Mouse (Mus musculus): Measurements from ENCODE around the gene Olfr64. TPM values are rescaled to one million over a fixed set of nuclear protein-coding genes. Genes with fewer than 3 reads are reported as not detected.

Olfr64 gene
- total RNA-seq (2021), result not detected
- long read RNA-seq, result 0 reads

DNA sequence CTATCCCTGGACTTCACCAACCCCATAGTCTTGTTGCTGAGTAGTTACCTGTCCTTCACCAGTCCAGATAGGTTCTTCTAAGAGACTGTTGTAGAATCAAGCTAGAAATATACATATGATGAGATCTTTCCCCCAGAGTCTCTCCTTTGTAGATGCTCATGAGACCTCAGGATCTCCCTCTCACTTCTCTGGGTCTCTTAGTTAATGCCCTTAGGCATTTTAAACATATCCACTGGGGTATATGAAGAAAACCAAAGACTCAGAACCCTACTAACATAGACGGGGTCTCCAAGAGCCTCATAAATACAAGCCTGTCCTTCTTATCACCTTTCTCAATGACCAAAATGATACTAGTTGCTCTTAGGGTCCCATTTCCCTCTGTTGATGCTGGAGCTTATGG, at the start of gene Olfr64:
Gene Olfr64 (minus strand): TSS at position 101 of the 400 bp plus-strand sequence.
- DNase-seq (ENCODE audit: low spot score in 2 of 2), result no peak

DNA sequence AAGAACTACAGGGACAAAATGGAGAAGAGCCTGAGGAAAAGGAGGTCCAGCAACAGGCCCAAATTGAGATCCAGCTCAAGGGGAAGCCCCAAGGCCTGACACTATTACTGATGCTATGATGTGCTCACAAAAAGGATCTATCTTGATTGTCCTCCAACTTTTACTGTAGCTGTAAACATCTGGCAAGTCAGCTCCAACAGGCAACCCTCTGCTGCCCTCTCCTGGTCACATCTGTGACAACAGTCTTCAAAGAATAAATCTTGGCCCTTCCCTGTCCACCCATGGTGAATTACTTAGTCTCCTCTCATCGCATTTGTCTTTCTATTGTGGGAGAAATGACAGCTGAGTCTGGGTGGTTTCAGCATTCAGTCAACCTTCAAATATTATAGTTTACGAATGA, 48.4 kb upstream of the Olfr64 start:
- DNase-seq (ENCODE audit: low spot score in 2 of 2), result no peak

DNA sequence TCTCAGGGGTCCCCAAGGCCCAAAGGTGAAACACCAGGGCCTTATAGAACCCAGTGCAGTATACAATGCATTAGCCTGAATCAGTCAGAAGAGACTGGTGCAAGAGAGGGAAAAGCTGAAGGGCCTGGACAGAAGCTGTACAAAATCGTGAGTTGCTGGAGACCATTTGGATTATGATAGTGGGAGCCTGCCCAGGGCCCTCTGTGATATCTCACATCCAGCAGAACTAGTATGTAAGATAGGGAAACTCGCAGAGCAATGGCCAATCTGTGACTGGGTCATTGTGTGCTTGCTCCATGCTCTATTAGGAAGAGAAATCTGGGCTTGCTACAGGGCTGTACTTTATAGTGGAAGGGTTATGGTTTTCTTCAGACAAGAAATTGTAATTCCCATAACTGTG, 40.0 kb upstream of the Olfr64 start, which contains the start of gene Olfr632:
Gene Olfr632 (plus strand): TSS at position 84 of the 400 bp plus-strand sequence.
- DNase-seq (ENCODE audit: low spot score in 2 of 2), result no peak

DNA sequence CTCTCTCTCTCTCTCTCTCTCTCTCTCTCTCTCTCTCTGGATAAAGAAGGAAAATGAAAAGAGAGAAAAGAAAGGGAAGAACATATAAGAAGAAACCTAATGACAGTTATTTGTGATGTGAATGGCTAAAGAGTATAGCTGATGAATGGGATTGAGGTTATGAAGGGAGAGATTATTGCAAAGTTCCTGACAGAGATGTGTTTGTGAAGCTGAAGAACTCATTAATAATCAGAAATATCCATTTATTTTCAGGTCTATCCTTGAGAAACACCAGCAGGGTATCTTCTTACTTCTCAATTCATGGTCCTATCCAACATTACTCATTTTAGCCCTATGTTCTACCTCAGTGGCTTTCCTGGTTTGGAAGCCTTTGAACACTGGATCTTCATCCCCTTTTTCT, 34.2 kb upstream of the Olfr64 start, which contains the start of gene Olfr631:
Gene Olfr631 (plus strand): TSS at position 301 of the 400 bp plus-strand sequence.
- no peak for DNase-seq (ENCODE audit: low spot score in 2 of 2)

DNA sequence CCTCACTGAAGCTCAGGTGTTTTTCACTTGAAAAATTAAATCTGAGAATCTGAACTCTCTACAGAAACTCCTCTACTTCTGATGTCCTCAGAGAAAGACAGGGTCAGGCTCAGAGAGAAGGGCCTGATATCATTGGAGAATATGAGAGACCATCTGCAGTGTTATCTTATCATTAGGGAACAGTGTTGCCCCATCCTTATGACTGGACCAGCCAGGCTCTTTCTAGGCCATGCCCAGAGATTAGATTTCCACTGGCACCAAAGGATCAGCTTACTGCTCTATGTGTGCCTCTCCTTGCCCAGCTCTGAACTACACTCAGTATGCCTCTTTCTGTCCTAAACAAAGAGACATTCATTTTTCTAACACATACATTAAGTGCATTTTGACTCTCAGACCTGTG, 21.1 kb upstream of the Olfr64 start:
- DNase-seq (ENCODE audit: low spot score in 2 of 2), result no peak

DNA sequence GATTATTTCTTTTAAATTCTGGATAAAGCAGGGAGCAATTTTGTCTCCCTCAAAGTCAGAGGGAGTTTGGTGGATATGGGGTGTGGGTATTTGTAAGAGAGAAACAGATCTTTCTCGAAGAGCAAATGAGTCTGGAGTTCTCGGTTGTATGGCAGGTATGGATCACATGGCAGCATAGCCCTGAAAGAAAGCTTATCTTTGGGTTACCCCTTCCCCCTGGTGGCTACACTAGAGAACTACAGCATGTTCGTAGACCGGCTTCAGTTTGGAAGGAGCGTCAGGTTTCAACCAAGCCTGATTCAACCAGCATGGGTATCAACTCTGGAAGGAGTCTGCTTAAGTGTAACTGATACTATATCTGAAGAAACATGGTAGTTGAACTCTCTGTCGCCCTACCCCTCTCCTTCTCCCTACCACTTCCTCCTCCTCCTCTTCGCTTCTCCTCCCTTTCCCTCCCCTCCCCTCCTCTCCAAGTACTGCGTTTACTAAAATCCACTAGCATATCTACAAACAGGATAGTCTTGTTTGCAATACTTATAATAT, 18.8 kb upstream of the Olfr64 start:
- DNase-seq (ENCODE audit: low spot score in 2 of 2), result no peak

DNA sequence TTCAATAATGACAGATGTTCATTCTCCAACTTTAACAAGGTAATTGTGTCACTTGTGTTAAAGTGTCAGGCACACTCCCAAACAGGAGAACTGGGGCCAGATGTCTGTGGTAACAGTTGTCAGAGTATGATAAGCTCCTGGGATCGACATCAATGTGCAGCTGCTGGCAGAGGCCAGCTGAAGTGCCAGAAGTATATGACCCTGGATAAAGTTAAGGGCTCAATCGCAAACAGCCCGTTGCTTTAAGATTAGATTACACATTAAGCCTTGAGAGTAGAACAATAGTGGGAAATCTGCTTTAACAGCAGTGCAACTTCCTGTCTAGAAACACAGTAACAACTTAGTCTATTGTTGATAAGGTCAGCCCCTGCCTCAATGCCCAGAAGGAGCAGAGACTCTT, 15.8 kb upstream of the Olfr64 start:
- no peak for DNase-seq (ENCODE audit: low spot score in 2 of 2)

DNA sequence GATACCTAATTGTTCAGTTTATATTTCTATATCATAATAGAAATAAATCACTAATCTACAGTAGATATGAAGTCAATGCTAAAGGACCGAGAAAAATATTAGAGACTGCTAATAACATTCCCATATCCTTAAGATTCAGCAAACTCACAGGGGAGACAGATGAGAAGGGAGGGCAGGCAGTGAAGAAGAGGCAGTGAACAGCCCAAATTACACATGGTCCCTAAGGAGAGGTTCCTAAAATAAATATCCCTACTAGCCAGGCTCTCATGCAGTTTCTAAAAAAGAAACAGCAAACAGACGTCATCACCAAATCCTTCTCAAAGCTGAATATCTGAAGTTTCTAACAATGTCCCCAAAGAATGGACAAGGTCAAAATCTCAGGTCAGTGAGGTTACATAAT, 8.9 kb upstream of the Olfr64 start, which contains the start of gene Olfr65:
Gene Olfr65 (plus strand): TSS at position 301 of the 400 bp plus-strand sequence.
- DNase-seq (ENCODE audit: low spot score in 2 of 2), result no peak

DNA sequence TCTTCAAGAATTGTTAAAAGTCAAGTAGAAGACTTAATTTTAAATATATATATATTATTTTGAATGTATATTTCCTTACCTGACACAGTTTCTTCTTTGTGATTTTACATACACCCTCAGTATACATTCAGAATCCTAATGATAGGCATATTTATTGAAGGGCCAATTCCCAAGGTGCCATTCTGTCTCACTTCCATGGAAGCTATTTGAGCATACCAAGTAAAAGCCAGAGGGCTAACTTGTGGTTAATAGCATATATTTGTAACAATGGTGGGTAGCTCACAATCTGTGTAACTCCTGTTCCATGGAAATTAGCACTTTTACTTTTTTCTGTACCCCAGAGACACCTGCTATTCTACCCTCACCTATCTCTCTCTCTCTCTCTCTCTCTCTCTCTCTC, 8.1 kb downstream of the Olfr64 start, which contains the start of gene Olfr66:
Gene Olfr66 (minus strand): TSS at position 101 of the 400 bp plus-strand sequence.
- no peak for DNase-seq (ENCODE audit: low spot score in 2 of 2)

DNA sequence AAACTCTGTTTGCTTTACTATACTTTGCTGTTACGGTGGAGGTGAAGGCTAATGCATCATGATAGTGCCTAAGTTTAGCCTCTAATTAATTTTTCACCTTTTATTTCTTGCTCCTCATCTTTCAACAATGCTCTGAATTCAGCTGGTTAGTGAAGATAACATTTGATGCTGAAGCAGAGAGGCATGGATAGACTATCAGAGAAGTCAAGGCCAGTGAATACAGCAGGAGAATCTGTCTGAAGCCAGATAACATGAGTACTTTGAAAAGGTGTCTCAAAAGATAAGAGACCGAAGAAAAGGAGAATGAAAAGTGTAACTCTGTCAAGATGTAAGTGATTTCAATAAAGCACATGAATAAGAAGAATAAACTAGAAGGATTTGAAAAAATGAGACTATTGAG, 17.2 kb downstream of the Olfr64 start:
- DNase-seq (ENCODE audit: low spot score in 2 of 2), result no peak

DNA sequence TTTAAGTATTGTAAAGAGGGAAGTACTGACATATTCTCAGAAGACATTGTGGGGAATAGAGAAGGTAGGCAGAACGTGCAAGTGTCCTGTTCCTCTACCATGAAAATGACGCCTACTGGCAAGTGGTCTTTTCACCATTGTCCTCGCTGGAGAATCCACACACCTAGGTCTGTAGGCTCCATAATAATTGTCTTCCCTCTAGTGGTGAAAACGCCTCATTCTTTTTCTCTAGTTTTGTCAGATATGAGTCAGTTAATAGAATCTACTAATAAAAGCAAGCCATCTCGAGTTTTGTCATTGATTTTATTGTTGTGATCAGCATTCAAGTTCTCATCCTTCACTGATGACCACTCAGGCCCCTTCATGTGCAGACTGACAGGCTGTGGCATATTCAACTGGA, 19.8 kb downstream of the Olfr64 start:
- no peak for DNase-seq (ENCODE audit: low spot score in 2 of 2)

DNA sequence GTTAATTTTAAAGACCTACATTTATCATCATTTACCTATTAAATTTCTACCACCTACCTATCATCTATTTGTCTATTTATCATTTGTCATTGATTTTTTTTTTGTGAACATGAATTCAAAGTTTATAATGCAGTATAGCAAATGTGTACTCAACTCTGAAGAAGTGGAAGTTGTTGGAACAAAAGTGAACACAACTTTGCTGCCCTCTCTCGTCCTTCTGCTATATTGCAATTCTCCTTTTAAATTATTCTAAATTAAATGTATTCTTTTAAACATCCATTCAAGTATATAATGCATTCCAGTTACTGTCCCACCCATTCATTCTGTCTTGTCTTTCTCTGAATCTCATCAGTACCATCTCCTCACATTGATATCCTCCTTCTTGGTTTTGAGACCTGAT, 21.2 kb downstream of the Olfr64 start:
- DNase-seq (ENCODE audit: low spot score in 2 of 2), result peak in 1 of 2 experiments; percentile 2

DNA sequence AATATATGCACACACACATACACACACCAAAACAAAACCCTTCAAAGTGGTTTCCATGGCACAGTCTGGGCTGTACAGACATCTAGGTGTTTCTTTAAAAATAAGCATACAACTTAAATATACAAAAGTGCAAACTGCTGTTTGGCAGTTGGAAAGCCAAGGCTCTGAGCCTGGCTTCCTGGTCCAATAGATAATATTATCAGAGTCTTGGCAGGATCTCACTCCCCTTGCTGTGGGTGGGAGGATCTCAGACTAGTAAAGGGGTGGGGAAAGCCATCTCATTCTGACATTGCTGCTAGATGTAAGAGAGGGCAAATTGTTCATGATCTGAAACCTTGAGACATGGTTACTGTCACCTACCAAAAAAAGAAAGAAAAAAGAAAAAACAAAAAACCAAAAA, 23.6 kb downstream of the Olfr64 start:
- no peak for DNase-seq (ENCODE audit: low spot score in 2 of 2)

DNA sequence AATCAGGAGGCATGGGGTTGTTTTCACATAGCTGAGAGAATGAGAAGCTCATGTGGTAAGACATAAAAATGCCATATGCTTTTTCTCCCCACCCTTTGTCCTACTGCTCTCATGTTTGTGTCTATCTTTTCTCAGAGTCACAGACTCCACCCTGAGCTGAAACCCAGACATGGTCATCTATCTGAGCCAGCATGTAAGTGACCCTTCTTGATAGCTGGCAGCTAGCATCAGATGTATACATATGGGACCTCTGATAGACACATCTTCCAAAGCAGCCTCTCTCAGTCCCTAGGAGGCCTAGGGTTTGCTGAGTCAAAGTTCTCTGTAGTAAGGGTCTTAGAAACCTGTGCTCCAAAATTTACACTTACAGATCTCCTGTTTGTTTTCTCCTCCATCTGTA, 28.6 kb downstream of the Olfr64 start:
- DNase-seq (ENCODE audit: low spot score in 2 of 2), result no peak

DNA sequence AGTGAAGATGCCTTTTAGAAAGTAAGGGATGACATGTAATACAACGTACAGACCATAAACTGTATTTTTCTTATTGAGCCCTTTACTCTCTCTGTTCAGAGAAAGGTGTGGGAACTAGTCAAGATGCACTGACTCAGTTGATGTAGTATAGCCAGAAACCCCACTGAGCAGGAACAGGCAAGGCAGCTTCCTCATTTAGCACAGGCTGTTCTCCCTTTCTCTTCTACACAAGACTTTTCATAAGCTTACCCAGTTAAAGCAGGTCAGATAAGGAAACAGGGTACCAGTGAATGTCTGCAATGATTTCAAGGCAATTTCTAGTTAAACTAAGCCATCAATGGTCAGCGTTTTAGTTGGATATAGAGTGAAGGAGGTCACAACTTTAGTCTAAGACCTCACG, 32.8 kb downstream of the Olfr64 start:
- DNase-seq (ENCODE audit: low spot score in 2 of 2), result no peak

DNA sequence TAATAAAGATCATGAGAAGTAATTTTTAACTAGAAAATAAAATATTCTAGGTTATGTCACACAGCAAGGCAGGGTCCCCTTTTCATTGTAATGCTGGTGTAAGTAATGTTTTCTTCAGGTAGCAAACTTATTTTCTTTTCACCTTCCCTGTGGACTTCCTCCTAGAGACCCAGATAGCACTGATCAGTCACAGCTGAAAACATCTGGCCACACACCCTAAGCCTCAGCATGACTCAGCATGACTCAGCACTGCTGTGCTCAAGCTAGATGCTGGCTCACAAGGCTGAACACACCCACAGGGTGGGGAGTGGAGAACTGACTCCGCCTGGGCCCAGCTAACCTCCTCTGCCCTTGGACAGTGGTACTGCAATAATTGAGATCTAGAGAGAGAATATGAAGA, 33.4 kb downstream of the Olfr64 start:
- no peak for DNase-seq (ENCODE audit: low spot score in 2 of 2)

DNA sequence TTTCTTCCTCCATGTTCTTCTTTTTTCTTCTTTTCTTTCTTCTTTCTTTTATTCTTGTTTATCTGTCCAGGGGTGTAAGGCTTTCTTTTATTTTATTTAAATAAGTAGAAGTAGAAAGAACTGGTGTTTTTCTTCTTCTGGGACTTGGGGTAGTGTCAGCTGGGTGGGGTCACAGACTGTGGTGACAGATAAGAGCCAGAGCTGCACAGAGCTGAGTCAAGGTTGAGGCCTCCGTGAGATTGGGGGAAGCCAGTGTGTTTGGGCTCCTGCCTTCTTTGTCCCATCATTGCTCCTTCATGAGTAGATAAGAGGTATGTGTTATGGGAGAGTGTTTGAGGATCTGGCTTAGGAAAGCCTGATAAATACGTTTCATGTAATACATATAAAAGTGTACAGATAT, 35.2 kb downstream of the Olfr64 start:
- DNase-seq (ENCODE audit: low spot score in 2 of 2), result no peak

DNA sequence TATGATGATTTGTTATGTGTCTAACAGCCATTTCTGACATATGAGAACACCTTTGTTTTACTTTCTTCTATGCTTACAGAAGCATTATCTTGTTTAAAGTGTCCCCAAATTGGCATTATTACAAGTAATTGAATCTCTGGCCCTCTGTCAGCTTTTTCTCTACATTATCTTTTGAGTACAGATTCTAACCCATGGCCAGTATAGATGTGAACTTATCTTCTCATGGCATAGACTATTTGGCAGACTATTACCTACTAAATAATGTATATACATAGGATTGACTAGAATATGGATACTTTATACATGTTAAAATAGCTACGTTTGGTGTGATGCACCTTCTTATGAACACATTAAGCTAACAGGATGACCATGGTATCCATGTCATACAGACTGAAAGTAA, 39.6 kb downstream of the Olfr64 start:
- no peak for DNase-seq (ENCODE audit: low spot score in 2 of 2)

DNA sequence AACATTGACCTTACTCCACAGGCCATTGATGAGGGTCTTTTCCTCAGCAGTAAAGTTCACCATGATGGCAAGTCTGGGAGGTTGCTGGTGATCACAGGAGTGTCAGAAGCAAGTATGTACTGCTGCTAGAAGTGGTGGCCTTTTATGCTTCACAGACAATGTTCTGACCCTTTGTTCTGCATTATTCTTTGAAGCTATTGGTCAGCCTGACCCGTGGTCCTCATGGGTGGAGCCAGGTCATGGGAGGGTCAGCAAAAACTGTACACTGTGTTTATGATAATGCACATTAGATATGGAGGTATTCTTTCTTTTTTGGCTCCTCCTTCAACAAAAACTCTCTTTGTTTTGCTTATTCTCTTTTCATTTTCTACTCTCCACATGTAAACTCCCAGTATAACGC, 41.2 kb downstream of the Olfr64 start, which contains the start of gene Hbb-y:
Gene Hbb-y (minus strand): TSS at position 127 of the 400 bp plus-strand sequence.
- no peak for DNase-seq (ENCODE audit: low spot score in 2 of 2)

DNA sequence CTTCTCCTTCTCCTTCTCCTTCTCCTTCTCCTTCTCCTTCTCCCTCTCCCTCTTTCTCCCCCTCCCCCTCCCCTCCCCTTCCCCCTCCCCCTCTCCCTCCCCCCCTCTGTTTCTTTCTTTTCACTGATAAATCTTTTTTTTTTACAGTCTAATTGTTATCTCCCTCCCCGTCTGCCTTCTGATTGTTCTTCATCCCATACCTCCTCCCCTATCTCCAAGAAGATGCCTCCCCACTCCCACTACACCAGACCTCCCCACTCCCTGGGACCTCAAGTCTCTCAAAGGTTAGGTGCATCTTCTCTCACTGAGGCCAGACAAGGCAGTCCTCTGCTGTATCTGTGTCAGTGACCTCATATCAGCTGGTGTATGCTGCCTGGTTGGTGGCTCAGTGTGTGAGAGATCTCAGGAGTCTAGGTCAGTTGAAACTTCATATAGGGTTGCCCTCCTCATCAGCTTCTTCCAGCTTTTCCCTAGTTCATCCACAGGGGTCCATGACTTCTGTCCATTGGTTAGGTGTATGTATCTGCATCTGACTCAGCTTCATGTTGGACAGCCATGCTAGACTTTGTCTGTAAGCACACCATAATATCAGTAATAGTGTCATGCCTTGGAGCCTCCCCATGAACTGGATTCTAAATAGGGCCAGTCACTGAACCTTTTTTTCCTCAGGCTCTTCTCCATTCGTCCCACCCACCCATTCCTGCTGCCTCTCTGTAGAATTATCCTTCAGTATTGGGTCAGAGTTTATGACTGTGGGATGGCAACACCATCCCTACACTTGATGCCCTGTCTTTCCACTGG, 49.6 kb downstream of the Olfr64 start:
- no peak for DNase-seq (ENCODE audit: low spot score in 2 of 2)

DNA sequence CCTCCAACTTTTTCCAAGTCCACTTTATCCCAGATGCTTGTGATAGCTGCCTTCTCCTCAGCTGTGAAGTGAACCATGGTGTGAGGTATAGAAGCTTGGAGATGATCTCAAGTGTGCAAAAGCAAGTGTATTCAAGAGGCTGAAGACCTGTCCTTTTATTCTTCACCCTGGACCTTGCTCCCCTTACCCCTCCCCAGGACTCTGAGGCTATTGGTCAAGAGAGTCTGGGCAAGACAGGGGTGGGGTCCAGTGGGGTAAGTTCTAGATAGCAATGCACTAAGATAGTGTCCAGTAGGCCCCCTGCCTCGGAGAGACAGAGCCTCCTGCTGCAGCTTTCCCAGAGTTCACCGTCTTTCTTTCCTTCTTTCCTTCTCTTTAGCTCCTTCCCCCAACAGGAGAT, 51.3 kb downstream of the Olfr64 start, which contains the start of gene Hbb-bh1:
Gene Hbb-bh1 (minus strand): TSS at position 131 of the 400 bp plus-strand sequence.
- no peak for DNase-seq (ENCODE audit: low spot score in 2 of 2)

DNA sequence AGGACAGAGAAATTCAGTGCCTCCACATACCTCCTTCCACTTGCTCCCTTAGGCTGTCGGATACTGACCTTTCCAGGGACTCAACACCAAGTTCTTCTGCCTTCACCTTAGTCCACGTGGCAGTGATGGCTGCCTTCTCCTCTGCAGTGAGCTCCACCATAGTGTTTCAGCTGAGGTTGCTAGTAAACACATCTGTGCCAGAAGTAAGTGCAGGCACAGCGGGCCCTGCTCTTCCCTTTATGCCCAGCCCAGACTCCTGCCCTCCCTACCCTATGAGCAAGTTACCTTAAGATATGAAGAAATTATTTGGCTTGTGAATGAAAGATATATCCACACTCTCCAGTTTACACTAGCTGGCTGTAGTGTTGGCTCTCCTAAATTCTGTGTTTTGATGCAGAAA, 54.0 kb downstream of the Olfr64 start, which contains the start of gene Hbb-bh2:
Gene Hbb-bh2 (minus strand): TSS at position 253 of the 400 bp plus-strand sequence.
- DNase-seq (ENCODE audit: low spot score in 2 of 2), result no peak
